Mouse (Mus musculus) sigmoid colon, adult 10 weeks (tissue): ENCODE measurements around the gene Zc3h14. TPM values are rescaled to one million over a fixed set of nuclear protein-coding genes. Genes with fewer than 3 reads are reported as not detected.

Source experiments
- polyA plus RNA-seq: library from polyadenylated mRNA; stranded (reverse); fragments of 350-450 nt; fragmentation: Illumina TruSeq; extraction: RNeasy Lipid Tissue Mini Kit (QIAGEN cat#74804); gene quantifications from one replicate; pipeline ENCODE4 v1.2.3, GENCODE M21; 2014; ENCODE audit warnings: low read depth, low replicate concordance

The Zc3h14 gene
- 188 TPM for polyA plus RNA-seq

GRCm38 (mm10) chr12:98746746-98747379 is at the start of gene Zc3h14:
Zc3h14 (plus strand) TSS chr12:98746964.

GRCm38 (mm10) chr12:98736951-98737800 is 9.6 kb upstream of the Zc3h14 start, which contains the start of gene Ptpn21:
Ptpn21 (minus strand) TSS chr12:98737405.

Other genes with a start within 250 kb of the Zc3h14 start
- 0.66 TPM for gene Kcnk10, start 168.7 kb upstream of the Zc3h14 start, polyA plus RNA-seq
- gene Spata7, start 118.8 kb upstream of the Zc3h14 start, polyA plus RNA-seq = 14.4 TPM
- gene Ptpn21, start 9.6 kb upstream of the Zc3h14 start, polyA plus RNA-seq = 15.8 TPM
- gene Eml5, start 154.5 kb downstream of the Zc3h14 start, polyA plus RNA-seq = 11.3 TPM
- 11.5 TPM for gene Ttc8, start 173.6 kb downstream of the Zc3h14 start, polyA plus RNA-seq